Mouse (Mus musculus) midbrain, embryonic 16.5 days (tissue): ENCODE data around the gene Cntrob. TPM values are rescaled to one million over a fixed set of nuclear protein-coding genes. Genes with fewer than 3 reads are reported as not detected.
A peak's percentile ranks its signal among the peaks of the same experiment; 100 is the strongest.

Source experiments
- ATAC-seq: fragments of 200-750 bp; cut with Nextera tagmentation; 2 replicates; pipeline ENCODE4 v1.8.0; 2017; ENCODE audit warnings: moderate TSS enrichment
- H3K27ac ChIP-seq: fragments of 300-500 bp; sonication (generic); 2 replicates; pipeline ENCODE4 v1.5.1; 2014; ENCODE audit warnings: mild to moderate bottlenecking, low read length, mixed read lengths
- H3K27me3 ChIP-seq: fragments of 300-500 bp; sonication (generic); 2 replicates; pipeline ENCODE4 v1.6.1; 2014; ENCODE audit warnings: low read depth, low read length, mixed read lengths; ENCODE audit not compliant: control insufficient read depth, insufficient read depth
- H3K36me3 ChIP-seq: fragments of 300-500 bp; sonication (generic); 2 replicates; pipeline ENCODE4 v1.6.1; 2014; ENCODE audit warnings: mild to moderate bottlenecking, low read length, moderate library complexity, mixed read lengths; ENCODE audit not compliant: control insufficient read depth, insufficient read depth
- H3K4me1 ChIP-seq: fragments of 300-500 bp; sonication (generic); 2 replicates; pipeline ENCODE4 v1.6.1; 2014; ENCODE audit warnings: mild to moderate bottlenecking, low read length, mixed read lengths; ENCODE audit not compliant: control insufficient read depth, insufficient read depth
- H3K4me2 ChIP-seq: fragments of 300-500 bp; sonication (generic); 2 replicates; pipeline ENCODE4 v1.6.1; 2014; ENCODE audit warnings: mild to moderate bottlenecking, low read length, mixed read lengths
- H3K4me3 ChIP-seq: fragments of 300-500 bp; sonication (generic); 2 replicates; pipeline ENCODE4 v1.5.1; 2014; ENCODE audit warnings: low read depth, mild to moderate bottlenecking, low read length, moderate library complexity, mixed read lengths
- H3K9ac ChIP-seq: fragments of 300-500 bp; sonication (generic); 2 replicates; pipeline ENCODE4 v1.6.1; 2014; ENCODE audit warnings: low read depth, low read length, mixed read lengths
- H3K9me3 ChIP-seq: fragments of 300-500 bp; sonication (generic); replicated peaks from 2 replicates; pipeline ENCODE4 v1.6.1; 2014; ENCODE audit warnings: mild to moderate bottlenecking, low read length, mixed read lengths; ENCODE audit not compliant: control insufficient read depth, poor library complexity, severe bottlenecking
- WGBS: fragments of 180-500 bp; shearing (Covaris S2); extraction: QIAGEN DNeasy Blood & Tissue Kit; methylation state at CpG from one replicate; pipeline ENCODE4 v1.1.7; 2014; 5-methylcytosine and 5-hydroxymethylcytosine counted together
- polyA plus RNA-seq: library from polyadenylated mRNA; unstranded; fragments of >200 nt; fragmentation: Nextera tagmentation; extraction: Ambion mirVana; gene quantifications from 2 replicates; pipeline ENCODE4 v1.2.1, GENCODE M21; 2015

Cntrob gene
- 19.2 and 21.7 TPM in 2 replicates for polyA plus RNA-seq

DNA sequence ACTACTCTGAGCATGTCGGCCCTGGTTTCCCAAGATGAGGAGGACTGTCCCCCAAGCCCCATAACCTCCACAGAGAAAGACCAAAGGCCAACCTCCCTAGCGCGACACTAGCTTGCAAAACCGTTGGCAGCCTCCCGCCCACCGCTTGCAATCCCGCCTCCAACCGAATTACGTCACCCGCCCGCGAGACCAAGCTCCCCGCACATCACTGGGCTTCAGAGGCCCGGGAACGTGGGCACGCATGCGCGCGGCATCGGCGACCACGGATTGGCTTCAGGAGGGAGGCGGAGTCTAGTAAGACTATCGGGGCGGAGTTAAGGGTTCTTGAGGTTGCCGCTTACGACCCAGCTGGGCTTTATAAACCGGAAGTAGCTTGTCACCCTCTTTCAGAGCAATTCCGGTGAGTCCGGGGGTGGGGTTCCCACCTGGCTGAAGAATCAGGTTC is at the start of gene Cntrob, which contains the start of gene Trappc1:
Gene Cntrob, minus strand, starts transcription at position 109 of the 445 bp plus-strand sequence.
Gene Trappc1, plus strand, starts transcription at position 314 of the 445 bp plus-strand sequence.
- no peaks in the 10 kb centered on the region for H3K9me3 ChIP-seq
- H3K9ac ChIP-seq = peak within 1 kb of the TSS; percentile 87
- H3K4me2 ChIP-seq = peak within 1 kb of the TSS; percentile 91
- peak; percentile 96 for ATAC-seq
- peaks cover 39% of the 10 kb centered on the region for H3K4me1 ChIP-seq
- 0 out of 2 replicates have a peak, but pooled peaks cover 7% of the 10 kb centered on the region for H3K36me3 ChIP-seq
- under 1% methylated on average over 30 of the region's 30 CpGs for WGBS
- no peaks in the 10 kb centered on the region; the same call in 1 of the 2 replicates for H3K27me3 ChIP-seq
- peak within 1 kb of the TSS; percentile 92 for H3K27ac ChIP-seq
- H3K4me3 ChIP-seq = peak within 1 kb of the TSS; percentile 68

DNA sequence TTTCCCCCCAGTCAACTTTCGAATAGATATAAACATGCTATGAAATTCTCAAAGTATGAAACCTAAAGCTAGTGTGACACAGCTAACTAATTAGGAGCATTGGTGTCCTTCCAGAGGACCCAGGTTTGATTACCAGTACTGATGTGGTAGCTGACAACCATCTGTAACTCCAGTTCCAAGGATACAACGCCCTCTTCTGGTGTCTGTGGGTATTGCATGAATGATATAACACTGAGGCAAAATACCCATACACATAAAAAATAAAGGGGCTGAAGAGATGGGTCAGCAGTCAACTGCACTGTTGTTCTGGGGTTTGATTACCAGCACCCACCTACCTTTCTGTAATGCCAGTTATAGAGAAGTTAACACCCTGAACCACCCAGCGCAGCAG is 49.2 kb upstream of the Cntrob start:
- Histone ChIP-seq H3K36me3 (no peaks in the 10 kb centered on the region), H3K4me3 (no peak overlapping the region), H3K9me3 (no peaks in the 10 kb centered on the region), H3K4me2 (no peak overlapping the region), H3K9ac (no peak overlapping the region), H3K27ac (no peak overlapping the region), H3K4me1 (peaks cover 19% of the 10 kb centered on the region), H3K27me3 (no peaks in the 10 kb centered on the region)
- no peak for ATAC-seq
- WGBS = 62% methylated on average over 3 of the region's 3 CpGs

DNA sequence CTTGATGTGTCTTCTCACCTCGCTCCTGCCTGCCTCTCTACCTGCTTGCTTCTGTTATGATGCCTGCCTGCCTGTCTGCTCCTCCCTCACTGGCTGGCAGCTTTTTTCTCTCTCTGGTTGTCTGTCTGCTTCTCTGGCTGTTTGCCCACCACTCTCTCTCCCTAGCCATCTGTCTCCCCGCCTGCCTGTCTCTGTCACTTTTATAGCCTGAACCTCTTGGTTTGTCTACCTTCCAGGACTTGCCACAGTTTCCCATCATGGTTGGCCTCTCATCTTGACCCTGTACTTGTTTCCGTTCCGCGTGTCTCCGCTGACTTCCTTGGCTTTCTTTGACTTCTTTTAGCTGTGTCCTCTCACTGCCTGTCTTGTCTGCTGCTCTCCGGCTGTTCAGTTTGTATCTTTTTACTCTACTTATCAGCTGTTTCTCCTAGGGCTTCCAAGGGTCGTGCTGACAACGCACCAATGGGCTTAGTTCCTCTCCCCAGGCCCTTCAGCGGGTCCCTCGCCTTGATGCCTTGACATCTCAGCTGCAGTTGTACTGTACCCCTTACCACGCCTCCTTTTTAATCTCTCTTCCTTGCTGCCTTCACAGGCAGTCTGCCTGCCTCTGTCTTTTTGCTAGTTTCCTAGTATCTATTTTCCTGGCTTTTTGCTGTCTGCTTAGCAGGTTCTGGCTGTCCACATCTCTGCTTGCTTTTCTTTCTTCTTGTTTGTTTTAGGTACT is 48.6 kb upstream of the Cntrob start:
- no peaks in the 10 kb centered on the region for H3K36me3 ChIP-seq
- no peak for ATAC-seq
- H3K4me2 ChIP-seq = peak overlapping the region; percentile 39; the same call in 1 of the 2 replicates
- 45% methylated on average over 12 of the region's 12 CpGs for WGBS
- peaks cover 19% of the 10 kb centered on the region for H3K4me1 ChIP-seq
- no peak overlapping the region; the same call in 1 of the 2 replicates for H3K9ac ChIP-seq
- no peaks in the 10 kb centered on the region for H3K27me3 ChIP-seq
- no peaks in the 10 kb centered on the region for H3K9me3 ChIP-seq
- H3K27ac ChIP-seq = peak overlapping the region; percentile 77
- no peak overlapping the region for H3K4me3 ChIP-seq

GRCm38 (mm10) chr11:69371601-69372000 is 48.0 kb upstream of the Cntrob start:
- Histone ChIP-seq H3K4me1 (peaks cover 19% of the 10 kb centered on the region), H3K9me3 (no peaks in the 10 kb centered on the region), H3K4me2 (peak overlapping the region; percentile 39), H3K4me3 (no peak overlapping the region), H3K27ac (peak overlapping the region; percentile 77), H3K9ac (peak overlapping the region; percentile 36), H3K36me3 (no peaks in the 10 kb centered on the region), H3K27me3 (no peaks in the 10 kb centered on the region)
- 27% methylated on average over 12 of the region's 12 CpGs for WGBS
- no peak for ATAC-seq

DNA sequence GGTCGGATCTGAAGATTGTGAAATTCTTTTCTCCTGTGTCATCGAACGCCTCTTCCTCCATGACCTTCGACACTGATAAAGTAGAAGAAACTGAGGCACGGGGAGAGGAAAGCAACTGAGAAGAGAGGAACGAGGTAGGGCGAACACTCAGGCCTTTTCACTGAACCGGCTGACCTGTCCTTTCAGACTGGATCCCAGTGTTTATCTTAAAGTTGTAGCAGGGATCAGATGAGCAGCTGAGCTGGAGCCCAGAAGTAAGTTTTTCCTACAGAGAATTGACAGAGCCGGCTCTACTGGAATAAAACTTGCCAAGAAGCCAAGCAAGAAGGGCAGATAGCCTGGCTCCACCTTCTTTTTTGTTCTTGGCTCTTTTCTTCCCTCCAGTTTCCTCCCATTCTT is 47.2 kb upstream of the Cntrob start:
- no peak for ATAC-seq
- H3K9me3 ChIP-seq = no peaks in the 10 kb centered on the region
- H3K4me1 ChIP-seq = peaks cover 23% of the 10 kb centered on the region
- WGBS = 11% methylated on average over 9 of the region's 9 CpGs
- no peaks in the 10 kb centered on the region for H3K36me3 ChIP-seq
- H3K27ac ChIP-seq = peak overlapping the region; percentile 77
- no peaks in the 10 kb centered on the region for H3K27me3 ChIP-seq
- peak overlapping the region; percentile 17 for H3K4me3 ChIP-seq
- peak overlapping the region; percentile 39 for H3K4me2 ChIP-seq
- 0 out of 2 replicates have a peak overlapping the region, but pooled peaks have one; percentile 28 for H3K9ac ChIP-seq

- peak overlapping the region; percentile 100 for H3K9ac ChIP-seq
- H3K36me3 ChIP-seq = no peaks in the 10 kb centered on the region
- peak overlapping the region; percentile 96 for H3K4me2 ChIP-seq
- WGBS = 13% methylated on average over 2 of the region's 2 CpGs
- no peaks in the 10 kb centered on the region for H3K9me3 ChIP-seq
- H3K4me1 ChIP-seq = peaks cover 29% of the 10 kb centered on the region
- H3K27me3 ChIP-seq = no peaks in the 10 kb centered on the region
- peak overlapping the region; percentile 100 for H3K27ac ChIP-seq
- peak overlapping the region; percentile 92 for H3K4me3 ChIP-seq
- ATAC-seq = no peak
These were observed 46.6 kb upstream of the Cntrob start for GRCm38 (mm10) chr11:69369990-69370816.

- 4% methylated on average over 8 of the region's 34 CpGs for WGBS
- peaks cover 37% of the 10 kb centered on the region for H3K4me1 ChIP-seq
- peak within 1 kb of the TSS; percentile 100 for H3K27ac ChIP-seq
These were observed 45.8 kb upstream of the Cntrob start, which contains the start of gene Chd3 for GRCm38 (mm10) chr11:69369215-69369989. Gene Chd3, minus strand, starts transcription at chr11:69369406.

More at GRCm38 (mm10) chr11:69369215-69369989, 45.8 kb upstream of the Cntrob start, which contains the start of gene Chd3:
- H3K27me3 ChIP-seq = no peaks in the 10 kb centered on the region
- H3K4me3 ChIP-seq = peak within 1 kb of the TSS; percentile 92
- no peak for ATAC-seq
- peak within 1 kb of the TSS; percentile 96 for H3K4me2 ChIP-seq
- peak within 1 kb of the TSS; percentile 100 for H3K9ac ChIP-seq
- H3K9me3 ChIP-seq = no peaks in the 10 kb centered on the region
- H3K36me3 ChIP-seq = no peaks in the 10 kb centered on the region
